20 mouse cellular contexts compared by ENCODE assay signal in genomic region chr2:168587159-168587558, GRCm38 (mm10). TPM values are rescaled to one million over a fixed set of nuclear protein-coding genes. Genes with fewer than 3 reads are reported as not detected.
DNase-seq lines count a peak whose midpoint lies in the region; ATAC-seq lines count a peak whose summit lies in the region.
"Had no signal": no experiment of that assay in that cellular context is flagged by ENCODE, and none has a peak within 500 bp of the region (broad histone marks: within the 10 kb centered on the region; RNA-seq: fewer than 3 reads in every experiment).

No protein-coding gene starts in this region.

- intact Hi-C loops in heart, postnatal 36 days (cut with DNase I): no loop called here

- H3K36me3 ChIP-seq in kidney, embryonic 15.5 days: no peaks in the 10 kb centered on the region
- H3K36me3 ChIP-seq: embryonic facial prominence, embryonic 10.5 days; G1E; liver, embryonic 15.5 days; midbrain, embryonic 15.5 days had no signal

- H3K4me3 ChIP-seq in kidney, embryonic 15.5 days (replicated peaks): no peak overlapping the region
- H3K4me3 ChIP-seq: embryonic facial prominence, embryonic 10.5 days; erythroblast, embryonic 14.5 days; liver, embryonic 15.5 days; midbrain, embryonic 15.5 days had no signal

- H3K27ac ChIP-seq in kidney, embryonic 15.5 days: no peak overlapping the region
- H3K27ac ChIP-seq: embryonic facial prominence, embryonic 10.5 days; hindbrain, embryonic 14.5 days; liver, embryonic 15.5 days; midbrain, embryonic 15.5 days had no signal

- peak; percentile 91 for DNase-seq in heart, adult 11 months
- no peak for DNase-seq in heart, adult 8-10 months (ENCODE audit: low spot score)
- DNase-seq in kidney, adult 18-20 months: peak; percentile 45
- peak; percentile 51 for DNase-seq in NIH3T3 (ENCODE audit: low read depth)
- DNase-seq in heart, postnatal 36 days: peak; percentile 40 to 51
- no peak for DNase-seq in layer of hippocampus, adult 9-11 months
- no peak for DNase-seq in retina, postnatal 1 day
- DNase-seq: cerebellum, adult 11-12 months; cerebellum, postnatal 36 days; gastrocnemius, postnatal 36 days; right cerebral cortex, postnatal 25 days; thymus, postnatal 36 days had no signal

- WGBS in kidney, embryonic 15.5 days: 77% methylated on average over 8 of the region's 8 CpGs

- peaks cover 35% of the 10 kb centered on the region for H3K27me3 ChIP-seq in kidney, embryonic 15.5 days

- no peak overlapping the region for H3K4me2 ChIP-seq in kidney, embryonic 15.5 days
- H3K4me2 ChIP-seq: hindbrain, embryonic 14.5 days; liver, embryonic 15.5 days; midbrain, embryonic 15.5 days had no signal

- no peak overlapping the region for H3K9ac ChIP-seq in kidney, embryonic 15.5 days
- H3K9ac ChIP-seq: hindbrain, embryonic 14.5 days; liver, embryonic 15.5 days; midbrain, embryonic 15.5 days had no signal

- H3K4me1 ChIP-seq in kidney, embryonic 15.5 days: peaks cover 61% of the 10 kb centered on the region

- ATAC-seq in kidney, embryonic 15.5 days (replicated peaks; ENCODE audit: low FRiP score): no peak
- ATAC-seq: intestine, postnatal 0 days; midbrain, embryonic 15.5 days had no signal

- no peaks in the 10 kb centered on the region for H3K9me3 ChIP-seq in kidney, embryonic 15.5 days (replicated peaks)
- H3K9me3 ChIP-seq: embryonic facial prominence, embryonic 10.5 days; liver, embryonic 15.5 days; midbrain, embryonic 15.5 days had no signal

RNA-seq across cellular contexts. Expression of gene Nfatc2, which starts 14.3 kb away (rescaled TPM):
- total RNA-seq in heart, adult 8-10 months (2022): 10 to 100 TPM in 3 of 4 experiments, 1 to 10 TPM in 1; 9.8 to 19.2 (median 16.3) TPM
- polyA plus RNA-seq in kidney, embryonic 15.5 days (2015; fragmentation: Nextera tagmentation; extraction: Ambion mirVana): 2.5 and 2.6 TPM in 2 replicates
- total RNA-seq in heart, postnatal 36 days (2021): 10 to 100 TPM; 16.2 to 18.1 TPM
- polyA plus RNA-seq: erythroblast, embryonic 14.5 days; G1E had no signal

Comparison
In these comparisons a context has a peak if more than half of its experiments do, and no peak if none do; other contexts are left out.
1. DNase-seq: peak in heart, adult 11 months (single experiment), kidney, adult 18-20 months (single experiment), NIH3T3 (single experiment) and heart, postnatal 36 days (2 of 2); none in heart, adult 8-10 months (single experiment), layer of hippocampus, adult 9-11 months (single experiment) and retina, postnatal 1 day (single experiment).